Mouse (Mus musculus) frontal cortex, adult (tissue): ENCODE measurements around the gene Ttll3.
A peak's percentile ranks its signal among the peaks of the same experiment; 100 is the strongest.

Source experiments
- ATAC-seq: cut with Nextera tagmentation; 2 replicates; pipeline ENCODE4 v1.9.2; 2017; ENCODE audit warnings: mild to moderate bottlenecking, moderate library complexity, mixed read lengths; ENCODE audit not compliant: low TSS enrichment

Ttll3 gene

DNA sequence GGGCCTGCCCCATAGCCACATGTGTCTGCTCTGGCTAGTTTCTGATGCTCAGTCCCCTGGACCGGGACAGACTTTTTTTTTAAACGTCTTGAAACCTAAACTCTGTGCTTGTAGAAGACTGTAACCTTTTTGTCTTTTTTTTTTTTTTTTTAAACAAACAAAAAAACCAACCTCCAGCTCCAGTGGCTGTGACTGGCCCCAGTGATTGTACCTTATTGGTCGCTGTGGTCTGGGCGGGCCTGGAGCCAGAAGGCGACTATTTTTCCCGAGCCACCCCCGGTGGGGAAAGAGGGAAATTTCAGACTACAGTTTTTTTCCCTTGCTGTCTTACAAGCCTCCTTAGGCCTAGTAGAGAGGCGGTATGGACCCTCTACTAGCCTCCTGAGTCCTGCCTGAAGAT lies at the start of gene Ttll3:
Gene Ttll3, plus strand, starts transcription at position 301 of the 400 bp plus-strand sequence.
- ATAC-seq = no peak

DNA sequence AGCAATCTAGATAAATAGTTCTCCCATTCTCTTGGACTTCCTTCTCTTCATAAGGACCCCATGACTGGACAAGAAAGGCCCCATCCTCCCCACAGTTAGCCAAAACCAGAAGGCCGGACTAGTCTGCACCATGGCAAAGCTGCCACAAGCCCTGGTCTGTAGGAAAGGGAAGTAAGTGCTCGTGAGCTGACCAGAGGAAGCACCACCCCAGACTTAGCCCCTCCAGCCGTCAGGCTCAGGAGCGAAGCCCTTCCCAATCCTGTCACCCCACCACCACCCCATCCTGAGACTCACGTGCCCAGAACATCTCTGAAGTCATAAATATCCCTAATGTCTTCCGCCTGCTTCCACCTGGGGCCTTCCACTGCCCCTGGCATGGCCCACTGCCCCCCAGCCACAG lies 47.5 kb upstream of the Ttll3 start:
- ATAC-seq = no peak

DNA sequence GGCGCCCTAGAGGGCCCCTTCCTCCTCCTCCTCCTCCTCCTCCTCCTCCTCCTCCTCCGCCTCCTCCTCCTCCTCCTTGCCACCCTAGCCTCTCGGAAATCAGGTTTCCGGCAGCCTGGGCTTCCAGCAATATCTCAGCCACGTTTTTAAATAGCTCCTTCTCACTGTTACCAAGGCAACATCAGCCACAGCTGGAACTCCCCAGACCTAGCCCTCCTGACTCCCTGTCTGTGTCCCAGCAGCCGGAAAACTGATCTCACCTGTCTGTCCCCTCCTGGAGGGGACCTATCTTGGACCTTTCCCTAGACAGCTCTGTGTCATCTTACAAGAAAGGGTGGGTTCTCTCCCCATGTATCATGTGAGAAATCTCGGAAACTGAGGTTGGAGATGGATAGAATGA lies 46.8 kb upstream of the Ttll3 start:
- peak; percentile 41; the same call in 1 of the 2 replicates for ATAC-seq

DNA sequence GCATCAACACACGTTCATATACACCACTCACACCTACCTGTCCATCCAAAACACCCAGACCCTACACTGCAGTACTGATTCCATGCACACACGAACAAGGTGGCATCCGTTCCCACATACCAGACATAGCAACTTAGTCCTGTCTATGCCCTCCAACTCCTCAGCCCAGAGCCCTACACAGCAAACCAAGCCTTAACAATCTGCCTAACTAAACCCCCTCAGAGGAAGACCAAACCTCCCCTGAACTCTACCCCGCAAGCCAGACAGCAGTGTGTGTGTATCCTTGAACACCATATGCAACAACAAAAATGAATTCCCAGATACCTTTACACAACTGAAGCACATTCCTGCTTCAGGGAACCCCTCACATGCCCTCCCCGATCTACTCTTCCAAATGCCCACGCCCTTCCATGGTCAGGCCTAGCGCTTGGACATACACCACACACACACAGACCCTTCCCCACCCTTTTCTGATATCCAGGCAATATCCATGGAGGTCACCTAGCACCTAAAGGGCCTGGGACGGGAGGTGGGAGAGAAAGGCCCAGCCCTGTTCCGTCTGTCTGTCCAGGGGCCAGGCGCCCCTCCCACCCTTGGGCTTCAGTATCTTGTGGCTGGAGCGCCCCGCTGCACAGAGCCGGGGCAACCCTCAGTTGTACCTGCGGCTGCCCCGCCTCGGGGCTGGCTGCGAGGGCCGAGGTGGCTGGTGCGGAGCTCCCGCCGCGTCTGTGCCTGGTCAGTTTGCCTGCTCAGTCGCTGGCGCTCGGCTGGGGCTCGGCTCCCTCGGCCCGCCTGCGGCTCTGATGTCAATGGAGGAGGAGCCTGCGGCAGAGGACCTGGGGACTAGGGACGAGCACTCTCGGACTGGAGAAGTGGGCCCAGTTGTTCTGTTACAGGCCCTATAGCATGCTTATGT lies 45.6 kb upstream of the Ttll3 start, which contains the start of gene Camk1:
Gene Camk1, minus strand, starts transcription at position 808 of the 916 bp plus-strand sequence.
- peak; percentile 89 for ATAC-seq

DNA sequence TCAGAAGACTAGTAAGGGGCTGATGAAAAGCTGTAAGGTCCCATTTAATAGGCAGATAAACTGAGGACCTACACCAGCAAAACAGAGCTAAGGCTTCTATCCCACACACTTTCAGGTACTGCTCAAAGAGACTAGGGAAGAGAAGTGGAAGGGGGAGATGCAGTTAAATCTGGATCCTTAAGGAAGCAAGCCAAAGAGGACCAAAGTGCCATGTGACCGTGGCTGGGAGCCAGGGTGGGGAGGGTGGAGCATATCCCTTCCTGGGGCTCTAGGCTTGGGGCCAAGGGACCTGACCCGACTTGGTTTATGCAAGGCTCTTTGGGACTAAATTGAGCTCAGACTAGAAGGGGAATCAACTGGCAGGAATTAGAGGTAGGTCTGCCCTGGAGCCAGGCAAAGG lies 44.7 kb upstream of the Ttll3 start:
- ATAC-seq = no peak

DNA sequence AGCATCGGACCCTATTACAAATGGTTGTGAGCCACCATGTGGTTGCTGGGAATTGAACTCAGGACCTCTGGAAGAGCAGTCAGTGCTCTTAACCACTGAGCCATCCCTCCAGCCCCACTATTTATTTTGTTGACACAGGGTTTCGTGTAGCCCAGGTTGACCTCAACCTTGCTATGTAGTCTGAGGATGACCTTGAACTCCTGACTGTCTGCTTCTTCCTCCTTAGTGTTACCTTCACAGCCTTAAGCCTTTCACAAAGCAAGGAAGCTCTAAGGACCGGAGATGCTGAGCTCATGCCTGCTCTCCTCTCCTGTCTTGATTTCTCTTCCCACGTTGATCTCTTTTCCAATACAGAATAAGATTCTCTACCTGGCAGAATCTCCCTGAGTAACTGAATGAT lies 42.2 kb upstream of the Ttll3 start:
- no peak for ATAC-seq

DNA sequence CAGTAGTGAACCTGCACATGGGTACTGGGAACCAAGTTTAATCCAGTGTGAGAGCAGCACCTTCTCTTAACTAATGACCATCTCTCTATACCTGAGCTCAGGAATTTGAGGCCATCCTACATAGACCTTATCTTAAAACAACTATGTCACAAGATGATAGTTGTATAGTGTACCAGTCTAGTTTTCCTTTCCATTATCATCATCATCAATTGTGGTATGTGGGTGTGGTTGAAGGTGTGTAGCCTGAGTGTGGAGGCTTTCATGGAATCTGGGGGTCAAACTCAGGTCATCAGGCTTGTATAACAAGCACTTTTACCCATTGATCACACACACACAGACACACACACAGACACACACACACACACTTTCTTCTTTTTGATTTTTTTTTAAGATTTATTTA lies 38.5 kb upstream of the Ttll3 start:
- ATAC-seq = no peak

DNA sequence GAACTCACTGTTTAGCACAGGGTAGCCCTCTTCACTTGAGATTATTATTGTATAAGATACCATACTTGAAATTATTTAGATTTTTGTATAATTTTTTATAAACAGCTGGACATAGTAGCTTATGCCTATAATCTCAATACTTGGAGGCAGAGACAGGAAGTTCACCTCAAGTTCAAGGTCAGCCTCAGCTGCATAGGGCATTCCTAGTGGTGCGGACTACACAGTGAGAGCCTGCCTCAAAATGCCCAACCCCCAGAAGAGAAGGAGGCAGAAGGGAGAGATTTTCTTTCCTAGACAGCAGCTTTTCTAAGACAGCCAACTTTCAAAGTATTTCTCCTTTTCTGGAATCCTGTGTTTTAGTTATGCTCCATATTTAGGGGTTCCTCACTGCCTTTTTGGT lies 37.9 kb upstream of the Ttll3 start:
- no peak for ATAC-seq

DNA sequence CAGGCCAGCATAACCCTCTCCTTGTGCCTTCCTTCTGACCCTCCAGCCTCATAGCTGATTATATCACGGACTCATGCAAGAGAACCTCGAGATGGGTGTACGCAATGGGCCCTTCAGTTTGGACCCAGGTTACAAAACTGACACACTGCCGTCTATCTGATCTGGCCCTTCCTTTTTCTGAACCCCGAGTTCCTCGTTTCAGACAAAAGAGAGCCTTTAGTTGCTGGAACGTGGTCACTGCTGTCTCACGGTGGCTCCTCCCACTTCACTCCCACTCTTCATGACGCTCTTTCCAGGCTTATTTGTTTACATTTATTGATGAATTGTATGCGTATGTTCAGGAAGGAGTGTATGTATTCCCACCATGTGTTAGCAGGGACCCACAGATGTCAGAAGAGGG lies 37.4 kb upstream of the Ttll3 start:
- ATAC-seq = no peak

DNA sequence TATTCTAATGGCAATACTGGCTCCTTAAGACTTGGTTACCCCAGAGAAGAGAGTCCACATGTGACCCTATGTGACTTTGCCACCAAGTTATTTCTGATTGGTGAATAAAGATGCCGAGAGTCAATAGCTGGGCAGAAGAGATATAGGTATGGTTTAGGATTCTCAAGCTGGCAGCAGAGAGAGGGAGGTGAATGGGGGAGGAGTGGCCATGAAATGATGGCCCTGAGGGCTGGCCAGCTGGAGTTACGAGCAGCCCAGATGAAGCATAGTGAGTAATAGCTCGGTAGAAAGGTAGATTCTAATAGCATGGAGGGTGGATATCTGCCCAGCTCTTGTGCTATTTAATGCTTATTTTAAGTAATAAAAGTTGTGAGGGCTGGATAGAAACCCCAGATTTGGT lies 36.2 kb upstream of the Ttll3 start:
- no peak for ATAC-seq

DNA sequence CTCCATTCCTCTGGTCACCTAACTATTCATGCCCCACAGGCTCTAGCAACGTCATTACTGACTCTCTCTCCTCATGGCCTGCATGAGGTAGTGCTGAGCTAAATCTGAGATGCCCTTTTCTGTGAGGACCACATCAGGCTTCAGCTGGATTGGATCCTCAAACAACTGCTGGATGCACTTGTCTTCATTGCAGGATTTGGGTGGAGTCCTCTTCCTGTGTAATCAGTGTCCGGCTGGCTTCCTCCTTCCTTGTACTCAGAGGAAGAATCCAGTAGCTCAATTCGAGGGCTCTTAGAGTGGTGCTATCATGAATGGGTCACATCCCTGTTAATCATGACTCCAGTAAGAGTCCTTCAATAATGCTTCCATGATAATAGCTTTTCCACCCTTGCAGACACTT lies 35.4 kb upstream of the Ttll3 start:
- no peak for ATAC-seq

DNA sequence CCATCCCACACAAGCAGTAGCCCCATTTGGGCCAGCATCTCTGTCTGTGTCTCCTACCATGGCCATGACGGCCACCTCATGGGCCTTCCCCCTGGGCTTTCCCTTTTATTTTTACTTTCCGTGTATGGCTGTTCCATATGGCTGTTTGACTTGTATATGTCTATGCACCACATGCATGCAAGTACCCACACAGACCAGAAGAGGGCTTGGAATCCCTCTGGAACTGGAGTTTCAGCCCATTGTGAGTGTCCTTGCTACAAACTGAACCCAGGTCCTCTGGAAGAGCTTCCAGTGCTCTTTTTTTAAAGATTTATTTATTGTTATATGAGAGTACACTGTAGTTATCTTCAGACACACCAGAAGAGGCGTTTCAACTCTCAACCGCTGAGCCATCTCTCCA lies 27.6 kb upstream of the Ttll3 start:
- ATAC-seq = no peak

DNA sequence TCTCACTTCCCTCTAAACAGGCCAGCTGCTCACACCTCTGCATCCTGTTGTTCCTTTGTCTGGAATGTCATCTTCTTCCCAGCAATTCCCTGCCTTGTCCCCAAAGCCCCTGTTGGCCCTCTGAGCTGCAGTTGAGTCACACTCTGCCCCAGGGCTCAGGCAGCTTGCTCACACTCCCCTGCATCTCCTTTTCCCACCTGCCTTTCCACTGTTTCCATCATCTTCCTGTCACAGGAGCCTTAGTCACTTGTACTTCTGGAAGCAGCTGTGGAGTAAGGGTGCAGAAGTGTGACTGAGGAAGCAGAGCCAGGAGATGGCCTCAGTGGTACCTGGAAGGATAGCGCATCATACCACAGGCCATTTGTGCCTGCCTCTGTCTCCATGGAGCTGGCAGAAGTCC lies 26.8 kb upstream of the Ttll3 start:
- no peak for ATAC-seq

DNA sequence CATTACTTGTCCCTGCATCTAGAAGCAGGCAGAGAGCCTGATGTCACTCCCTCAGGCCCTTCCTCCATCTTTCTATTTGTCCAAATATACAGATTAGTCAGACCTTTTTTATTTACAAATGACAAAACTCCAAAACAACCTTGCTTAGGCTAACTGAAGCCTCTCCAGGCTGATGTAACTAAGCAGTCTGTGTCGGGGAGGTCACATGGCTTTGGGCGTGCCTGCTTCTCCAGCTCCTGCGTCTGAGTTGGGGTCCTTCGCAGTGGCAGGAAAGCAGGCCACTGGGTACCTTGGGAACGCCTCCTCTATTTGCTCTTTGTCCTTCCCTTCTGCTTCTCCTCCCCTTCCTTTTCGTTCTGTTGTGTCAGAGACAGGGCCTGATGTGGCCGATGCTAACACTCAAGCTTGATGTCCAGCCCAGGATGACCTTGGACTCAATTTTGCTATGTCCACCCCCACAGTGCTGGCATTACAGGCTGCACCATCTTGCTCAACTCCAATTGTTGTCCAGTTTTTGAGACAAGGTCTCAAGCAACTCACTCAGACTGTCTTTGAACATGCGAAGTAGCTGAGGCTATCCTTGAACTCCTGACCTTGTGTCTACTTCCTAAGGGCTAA lies 24.4 kb upstream of the Ttll3 start:
- ATAC-seq = no peak

DNA sequence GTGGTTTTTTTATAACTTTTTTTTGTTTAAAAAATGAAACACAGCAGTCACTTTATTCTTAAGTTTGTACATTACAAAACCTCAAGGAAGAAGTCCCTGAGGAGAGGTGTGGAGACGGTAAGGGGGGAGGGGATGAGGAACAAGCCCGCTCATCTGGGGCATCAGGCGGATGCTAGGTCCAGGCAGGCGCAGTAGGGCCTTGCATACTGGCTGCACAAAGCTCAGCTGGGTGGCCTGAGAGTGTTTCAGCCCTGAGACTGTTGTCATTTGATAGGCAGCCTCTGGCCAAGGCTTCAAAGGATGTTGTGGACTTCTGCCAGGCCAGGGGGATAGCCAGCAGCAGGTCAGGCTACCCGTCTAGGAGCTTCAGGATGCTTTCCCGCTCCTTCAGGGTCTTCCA lies 22.4 kb upstream of the Ttll3 start:
- no peak for ATAC-seq

DNA sequence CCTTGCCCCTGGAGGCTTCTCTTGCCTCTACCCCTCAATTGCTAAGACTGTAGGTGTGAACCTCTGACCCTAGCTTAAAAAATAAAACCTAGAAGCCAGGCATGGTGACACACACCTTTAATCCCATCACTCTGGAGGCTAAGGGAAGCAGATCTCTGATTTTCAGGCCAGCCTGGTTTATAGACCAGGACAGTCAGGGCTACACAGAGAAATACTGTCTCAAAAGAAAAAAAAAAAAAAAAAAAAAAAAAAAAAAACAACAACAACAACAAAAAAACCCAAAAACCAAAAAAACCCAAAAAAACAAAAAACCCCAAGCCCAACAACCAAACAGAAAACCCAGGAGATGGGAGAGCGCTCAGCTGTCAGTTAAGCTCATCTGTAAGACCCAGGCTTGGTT lies 21.5 kb upstream of the Ttll3 start:
- no peak for ATAC-seq

DNA sequence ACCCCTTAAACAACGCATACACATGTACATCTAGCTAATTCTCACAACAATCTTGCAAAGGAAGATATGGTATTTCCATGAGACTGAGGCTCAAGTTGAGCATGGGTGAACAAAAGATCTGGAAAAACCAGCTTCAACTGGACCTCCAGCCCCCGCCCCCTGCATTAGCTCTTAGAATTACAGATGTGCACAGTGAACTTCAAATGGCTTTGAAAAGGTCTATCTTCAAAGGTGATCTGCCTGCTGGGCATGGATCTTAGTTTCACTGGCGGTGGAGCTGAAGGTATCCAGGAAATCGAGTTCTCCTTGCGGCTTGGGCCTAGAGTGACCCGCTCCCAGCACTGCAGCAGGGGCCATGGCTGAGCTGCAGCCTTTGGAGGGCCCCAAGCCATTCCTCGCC lies 20.9 kb upstream of the Ttll3 start:
- ATAC-seq = no peak

DNA sequence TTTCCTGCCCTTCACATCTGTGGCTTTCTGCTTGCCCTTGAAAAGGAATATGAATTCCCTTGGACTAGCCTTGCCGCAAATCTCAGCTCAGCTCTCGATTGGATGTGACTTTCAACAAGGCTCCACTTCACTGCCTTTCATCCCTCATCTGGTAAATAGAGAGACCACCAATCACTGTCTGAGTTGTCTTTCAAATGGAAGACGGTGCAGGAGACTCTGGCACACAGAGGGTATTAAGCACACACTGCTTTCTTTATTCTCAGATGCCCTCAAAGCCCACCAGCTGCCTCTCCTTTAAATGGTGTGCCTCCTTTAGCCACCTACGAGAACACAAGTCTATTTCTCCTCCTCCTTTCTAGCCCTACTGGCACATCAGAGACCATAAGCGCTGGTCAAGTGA lies 20.5 kb upstream of the Ttll3 start:
- ATAC-seq = no peak

DNA sequence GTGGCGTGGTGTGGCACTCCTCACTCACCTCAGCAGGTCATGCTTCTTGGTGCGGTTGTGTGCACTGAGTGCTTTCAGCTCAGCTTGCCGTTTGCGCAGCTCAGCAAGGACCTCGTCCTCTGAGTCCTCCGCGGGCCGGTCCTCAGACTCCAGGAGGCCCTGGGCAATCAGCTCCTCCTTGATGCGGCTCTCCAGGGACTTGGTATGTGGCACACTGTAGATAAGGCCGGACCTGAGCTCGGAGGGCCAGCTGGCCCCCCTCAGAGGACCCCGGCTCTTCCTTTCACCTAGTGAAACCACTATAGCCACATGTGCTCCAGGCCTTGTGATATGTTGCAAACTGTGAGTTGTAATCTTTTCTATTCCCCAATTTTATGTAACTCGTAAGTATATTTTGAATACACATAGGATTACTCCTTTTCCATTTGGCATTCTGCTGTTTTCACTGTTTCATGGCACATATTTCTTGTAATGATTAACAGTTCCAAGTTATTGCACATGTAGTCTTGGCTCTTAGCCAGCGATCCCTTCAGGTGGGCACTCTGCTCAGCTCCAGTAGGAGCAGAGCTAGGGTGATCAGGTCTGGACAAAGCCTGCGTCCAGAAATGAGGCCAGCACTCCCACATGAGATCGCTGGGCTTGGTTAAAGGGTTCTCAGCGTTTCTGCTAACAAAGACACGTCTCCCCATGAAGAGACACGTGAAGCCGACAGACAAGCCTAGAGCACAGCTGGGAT lies 18.7 kb upstream of the Ttll3 start:
- ATAC-seq = no peak

DNA sequence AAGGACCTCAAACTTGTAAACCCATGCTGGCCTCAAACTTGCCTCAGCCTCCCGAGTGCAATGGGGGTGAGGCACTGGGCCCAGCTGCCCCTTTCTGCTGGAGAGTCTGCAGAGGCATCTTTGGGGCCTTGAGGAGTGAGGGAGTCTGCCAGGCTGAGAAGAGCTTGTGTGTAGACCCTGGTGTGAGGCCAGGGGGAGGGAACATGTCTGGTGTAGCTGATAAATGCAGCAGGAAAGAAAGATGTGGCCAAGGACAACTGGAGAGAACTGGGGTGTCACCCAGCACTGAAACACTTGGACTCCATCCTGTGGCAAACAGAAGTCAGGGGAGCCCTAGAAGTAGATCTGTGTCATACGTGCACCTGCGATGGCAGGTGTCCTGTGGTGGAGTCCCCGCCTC lies 15.6 kb upstream of the Ttll3 start:
- ATAC-seq = no peak

DNA sequence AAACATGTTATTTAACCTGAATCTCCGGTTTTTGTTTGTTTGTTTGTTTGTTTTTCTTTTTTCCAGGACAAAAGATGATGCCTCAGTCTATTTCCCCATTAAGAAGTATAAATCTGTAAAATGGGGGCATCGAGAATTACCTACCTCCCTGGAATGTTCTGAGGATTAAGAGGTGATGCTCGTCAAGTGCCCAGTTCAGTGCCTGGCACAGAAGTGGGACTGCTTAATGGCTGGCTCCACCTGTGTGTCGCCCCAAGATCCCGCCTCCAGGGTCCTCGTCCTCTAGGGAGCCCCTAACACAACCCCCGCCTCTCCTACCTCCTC lies 11.9 kb upstream of the Ttll3 start:
- no peak for ATAC-seq

DNA sequence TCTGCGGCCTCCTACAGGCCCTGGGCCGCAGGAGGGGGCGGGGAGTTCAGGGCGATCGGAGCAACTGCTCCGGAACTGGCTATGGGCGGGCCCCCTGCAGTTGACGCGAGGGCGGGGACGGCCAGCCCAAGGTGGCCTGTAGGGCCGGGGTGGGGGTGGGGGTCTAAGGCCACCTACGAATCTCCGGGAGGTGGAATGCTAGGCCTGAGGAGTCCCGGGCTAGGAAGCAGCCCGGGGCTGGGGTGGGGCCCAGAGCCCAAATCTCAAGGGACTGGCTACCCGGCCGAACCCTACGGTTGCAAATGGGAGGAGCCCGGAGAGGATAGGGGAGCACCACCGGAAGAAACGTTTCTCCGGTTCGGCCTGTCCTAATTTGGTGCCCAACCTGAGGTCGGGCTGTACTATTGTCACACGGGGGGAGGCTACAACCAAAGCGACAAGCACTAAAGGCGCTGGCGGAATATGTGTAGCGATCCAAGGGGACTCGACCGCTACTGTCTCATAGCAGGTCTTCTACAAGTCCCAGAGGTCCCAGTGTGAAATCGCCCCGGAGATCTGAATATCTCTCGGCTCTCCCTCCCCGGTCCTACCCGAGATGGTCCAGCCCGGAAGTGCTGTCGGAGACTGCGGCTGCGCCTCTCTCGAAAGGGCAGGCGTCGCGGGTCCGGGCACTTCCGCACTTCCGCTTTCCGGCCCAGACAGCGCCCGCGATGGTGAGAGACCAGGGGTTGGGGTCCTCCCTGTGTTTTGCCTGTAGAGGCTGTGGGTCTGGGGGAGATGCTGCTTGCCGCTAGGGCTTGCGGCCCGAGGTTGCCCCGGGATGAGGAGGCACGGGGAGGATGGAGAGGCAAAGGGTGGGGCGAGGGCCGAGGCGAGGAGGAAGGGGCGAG lies 11.3 kb upstream of the Ttll3 start, which contains the start of the genes Tada3 and Arpc4:
Gene Tada3, minus strand, starts transcription at position 388 of the 890 bp plus-strand sequence.
Gene Arpc4, plus strand, starts transcription at position 620 of the 890 bp plus-strand sequence.
- ATAC-seq = peak; percentile 94
